Mouse (Mus musculus) heart, postnatal 4 days (tissue): ENCODE data around the gene Bfsp2. TPM values are rescaled to one million over a fixed set of nuclear protein-coding genes. Genes with fewer than 3 reads are reported as not detected.
A peak's percentile ranks its signal among the peaks of the same experiment; 100 is the strongest.

ENCODE experiments used
- DNase-seq: peaks from one replicate; pipeline ENCODE4 v3.0.0; 2021
- total RNA-seq, 2 experiments: library from RNA; stranded (reverse); gene quantifications; 2 replicates each; pipeline ENCODE4 v1.2.3; 2021

The Bfsp2 gene
- under 1 TPM; 0.38 to 0.88 TPM for total RNA-seq

DNA sequence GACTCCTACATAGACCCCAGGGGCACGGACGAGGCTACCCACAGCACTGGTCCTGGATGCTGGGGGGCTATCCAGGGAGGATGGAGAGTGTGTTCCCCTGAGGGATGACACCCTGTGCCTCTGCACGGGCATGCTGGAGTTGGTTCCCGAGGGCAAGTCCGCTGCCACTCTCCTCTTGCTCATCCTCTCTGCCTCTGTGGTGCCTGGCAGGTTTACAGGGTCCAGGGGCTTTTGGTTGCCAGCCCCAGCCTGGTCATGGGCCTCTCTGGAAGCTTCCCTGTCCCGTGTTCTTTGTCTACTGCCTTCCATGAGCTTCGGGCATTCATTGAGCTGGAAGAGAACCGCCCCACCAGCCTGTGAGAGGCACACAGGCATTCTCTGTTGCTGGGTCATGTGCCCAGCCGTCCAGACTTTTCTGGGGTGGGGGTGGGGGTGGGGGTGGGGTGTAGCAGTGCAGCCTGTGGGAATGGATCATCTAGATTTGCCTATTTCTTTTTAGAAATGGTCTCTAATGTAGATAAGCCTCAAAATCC lies at the start of gene Bfsp2:
Gene Bfsp2, minus strand, starts transcription at position 377 of the 533 bp plus-strand sequence.
- no peak for DNase-seq

- peak; percentile 22 for DNase-seq
Measured at GRCm38 (mm10) chr9:103525041-103525537, 44.9 kb upstream of the Bfsp2 start.

DNA sequence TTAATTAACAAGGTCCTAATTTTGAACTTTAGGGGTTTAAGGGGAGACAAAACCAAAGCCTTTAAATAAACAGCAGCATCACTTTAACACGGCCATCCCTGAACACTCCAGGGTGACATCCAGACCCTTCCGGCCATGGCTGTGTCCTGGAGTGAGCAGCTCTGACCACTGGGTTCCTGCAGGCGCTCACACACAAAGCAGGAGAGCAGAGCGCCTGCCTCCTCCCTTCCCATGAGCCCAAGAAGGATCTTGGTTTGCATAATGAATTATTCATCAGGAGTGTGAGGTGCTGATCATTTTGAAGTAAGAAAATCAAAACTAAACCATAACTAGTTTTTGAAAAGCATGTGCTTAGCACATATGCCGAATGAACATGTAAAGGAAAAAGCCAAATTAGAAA lies 44.4 kb upstream of the Bfsp2 start:
- DNase-seq, result no peak

- DNase-seq, result no peak
Measured at GRCm38 (mm10) chr9:103523742-103524403, 43.7 kb upstream of the Bfsp2 start.

- DNase-seq, result no peak
Measured at GRCm38 (mm10) chr9:103523008-103523407, 42.8 kb upstream of the Bfsp2 start.

- no peak for DNase-seq
Measured at GRCm38 (mm10) chr9:103513884-103514283, 33.7 kb upstream of the Bfsp2 start.

DNA sequence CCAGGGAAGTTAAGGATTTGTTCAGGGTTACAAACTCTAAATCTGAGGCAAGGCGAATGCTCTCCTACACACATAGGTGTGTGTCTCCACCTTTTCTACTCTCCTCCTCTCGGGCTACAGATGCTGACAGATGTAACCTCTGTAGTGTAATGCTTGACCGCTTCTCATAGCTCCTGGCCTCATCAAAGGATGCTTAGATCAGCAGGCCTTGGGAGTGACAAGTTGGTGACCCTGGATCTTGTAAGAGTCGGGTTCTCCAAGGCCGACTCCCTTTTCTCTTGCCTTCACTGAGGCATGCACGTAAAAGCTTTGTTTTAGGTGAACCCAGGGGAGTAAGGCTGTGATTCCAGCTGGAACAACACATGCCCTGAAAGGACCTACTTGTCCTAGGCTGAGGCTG lies 32.0 kb upstream of the Bfsp2 start:
- DNase-seq, result no peak

GRCm38 (mm10) chr9:103506968-103507584 lies 26.9 kb upstream of the Bfsp2 start:
- no peak for DNase-seq

GRCm38 (mm10) chr9:103505067-103505466 lies 24.8 kb upstream of the Bfsp2 start:
- DNase-seq, result no peak

- no peak for DNase-seq
Measured at GRCm38 (mm10) chr9:103504646-103505045, 24.4 kb upstream of the Bfsp2 start.

- DNase-seq, result no peak
Measured at GRCm38 (mm10) chr9:103503586-103504298, 23.5 kb upstream of the Bfsp2 start.

GRCm38 (mm10) chr9:103502655-103503054 lies 22.4 kb upstream of the Bfsp2 start:
- DNase-seq, result no peak

GRCm38 (mm10) chr9:103501861-103502364 lies 21.7 kb upstream of the Bfsp2 start:
- no peak for DNase-seq

DNA sequence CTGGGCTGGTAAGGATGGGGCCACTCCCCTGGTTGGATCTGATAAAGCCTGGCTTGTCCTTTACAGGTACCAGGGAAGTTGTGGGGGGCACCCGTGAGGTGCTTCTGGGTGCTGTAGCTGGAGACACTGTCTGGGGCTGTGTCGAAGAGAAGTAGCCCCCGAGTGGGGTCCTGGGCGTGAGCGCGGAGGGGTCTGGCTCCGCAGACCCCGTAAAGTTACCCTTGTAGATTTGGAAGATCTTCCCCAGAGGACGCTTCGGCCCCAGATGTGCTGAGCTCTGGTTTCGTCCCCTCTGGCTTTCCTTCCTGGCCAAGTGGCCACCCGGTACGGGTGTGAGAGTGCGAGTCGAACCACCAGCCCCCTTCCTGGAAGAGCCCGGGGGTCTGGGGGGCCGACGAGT lies 19.1 kb upstream of the Bfsp2 start:
- no peak for DNase-seq

DNA sequence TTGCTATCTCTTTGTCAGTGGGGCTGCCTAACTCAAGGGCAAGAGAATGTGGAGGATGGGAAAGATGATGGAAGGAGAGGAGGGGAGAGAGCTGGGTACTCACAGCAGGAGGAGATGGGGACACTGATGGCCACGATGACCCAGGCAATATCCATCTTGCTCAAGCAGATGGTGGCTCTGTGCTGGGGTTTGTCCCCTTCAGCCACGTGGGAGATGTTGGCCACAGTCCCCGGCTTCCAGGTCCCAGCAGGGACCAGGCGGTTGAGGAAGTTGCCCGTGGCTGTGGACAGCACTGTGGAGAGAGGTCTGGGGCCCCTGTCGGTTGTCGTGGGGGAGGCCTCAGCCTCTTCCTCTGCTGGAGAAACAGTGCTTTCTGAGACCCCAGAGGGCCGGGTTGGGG lies 18.5 kb upstream of the Bfsp2 start:
- no peak for DNase-seq

GRCm38 (mm10) chr9:103495391-103495790 lies 15.2 kb upstream of the Bfsp2 start:
- no peak for DNase-seq

DNA sequence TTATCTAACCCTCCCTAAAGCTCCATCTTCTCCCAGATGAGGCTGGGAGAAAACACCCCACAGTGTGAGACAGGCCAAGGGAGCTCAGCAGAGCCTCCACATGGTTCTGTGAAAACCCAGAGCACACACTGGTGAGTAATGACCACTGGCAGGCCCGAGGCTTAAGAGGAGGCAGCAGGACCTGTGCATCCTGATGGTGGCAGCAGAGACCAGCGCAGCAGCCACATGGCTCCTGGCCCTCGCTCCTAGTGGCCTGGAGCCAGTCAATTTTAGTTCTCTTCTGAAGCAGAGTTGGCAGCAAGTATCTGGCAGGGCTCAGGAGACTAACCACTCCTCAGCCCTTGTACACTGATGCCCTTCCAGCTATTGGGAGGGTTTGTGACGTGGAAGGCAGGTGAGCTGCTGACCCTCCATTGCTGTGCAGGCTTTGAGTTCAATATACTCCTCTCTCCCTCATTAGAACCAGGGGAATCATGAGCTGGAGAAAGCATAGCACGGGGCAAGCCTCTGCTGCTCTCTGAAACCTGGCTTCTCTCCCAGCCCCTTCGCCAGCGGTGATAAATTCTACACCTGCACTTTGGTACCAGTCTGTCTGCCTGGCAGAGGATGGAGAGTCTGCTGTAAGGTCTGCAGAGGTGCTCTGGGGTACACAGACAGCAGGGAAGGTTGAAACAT lies 14.3 kb upstream of the Bfsp2 start:
- peak; percentile 89 for DNase-seq

GRCm38 (mm10) chr9:103491985-103492384 lies 11.8 kb upstream of the Bfsp2 start:
- no peak for DNase-seq

DNA sequence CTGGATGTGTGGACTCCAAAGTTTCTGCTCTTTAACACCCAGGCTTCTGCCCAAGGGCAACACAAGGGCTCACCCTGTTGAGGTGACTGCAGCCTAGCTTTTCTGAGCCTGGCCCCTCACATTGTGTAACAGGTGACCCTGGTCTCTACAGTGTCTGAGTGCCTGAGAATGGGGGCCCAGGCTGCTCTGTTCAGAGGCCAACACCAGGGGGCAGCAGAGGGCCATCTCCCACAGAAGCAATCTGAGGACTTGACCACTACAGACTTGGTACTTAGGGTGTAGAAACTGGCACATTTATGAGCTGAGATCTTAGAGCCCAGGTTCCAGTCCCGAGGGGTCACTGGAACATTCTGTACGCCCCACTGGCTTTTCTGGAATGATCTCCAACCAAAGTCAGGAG lies 10.2 kb upstream of the Bfsp2 start:
- DNase-seq, result peak; percentile 90

DNA sequence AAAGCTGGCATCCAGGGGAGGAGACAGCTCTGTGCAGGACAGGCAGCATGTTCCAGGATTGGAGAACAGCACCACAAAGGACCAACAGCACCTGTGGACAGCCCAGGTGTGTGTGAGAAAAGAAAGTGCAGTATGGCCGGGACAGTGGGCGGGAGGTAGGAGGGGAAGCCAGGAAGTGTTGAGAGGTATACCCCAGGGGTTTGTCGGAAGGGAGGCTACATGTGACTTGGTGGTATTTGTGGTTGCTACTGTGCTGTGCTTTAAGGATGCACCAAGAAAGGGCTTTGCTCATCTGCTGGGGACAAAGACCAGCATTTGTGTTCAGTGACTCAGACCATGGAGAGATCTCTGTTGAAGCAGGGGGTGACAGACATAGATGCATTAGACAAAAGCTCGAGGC lies 9.7 kb upstream of the Bfsp2 start:
- no peak for DNase-seq

- no peak for DNase-seq
Measured at GRCm38 (mm10) chr9:103489096-103489495, 8.9 kb upstream of the Bfsp2 start.

- no peak for DNase-seq
Measured at GRCm38 (mm10) chr9:103486262-103486661, 6.0 kb upstream of the Bfsp2 start.

- no peak for DNase-seq
Measured at GRCm38 (mm10) chr9:103485606-103486005, 5.4 kb upstream of the Bfsp2 start.
